Mouse (Mus musculus) C2C12 (cell line): Measurements from ENCODE around the gene Gm20388.
"Not testable (repeated sequence)": the region's sequence is repeated elsewhere in the genome, so short reads cannot be mapped to it uniquely, and the experiment has no call there.

Source experiments
- CEBPB ChIP-seq: IDR thresholded peaks from one replicate; pipeline ENCODE4 v1.6.1; 2011; ENCODE audit warnings: low read depth, mild to moderate bottlenecking, control low read depth, moderate library complexity
- CTCF ChIP-seq: IDR thresholded peaks from one replicate; pipeline ENCODE4 v1.5.1; 2011; ENCODE audit not compliant: control insufficient read depth, insufficient read depth, insufficient read length
- MYOD1 ChIP-seq: IDR thresholded peaks from one replicate; pipeline ENCODE4 v1.6.1; 2011; ENCODE audit warnings: low read depth; ENCODE audit not compliant: control insufficient read depth, insufficient read length

GRCm38 (mm10) chr8:123612652-123613051 is 3702.0 kb downstream of the Gm20388 start:
- TF ChIP-seq CTCF, MYOD1, CEBPB: not testable (repeated sequence)
